Mouse (Mus musculus) layer of hippocampus, adult 11-12 months (tissue): ENCODE results near the gene Sele.

Experiments
- DNase-seq: peaks from one replicate; pipeline ENCODE4 v3.0.0; 2022; ENCODE audit warnings: low spot score

Gene Sele

GRCm38 (mm10) chr1:164073091-164073490 is 25.1 kb downstream of the Sele start:
- no peak for DNase-seq

- DNase-seq = no peak
Observed at GRCm38 (mm10) chr1:164073803-164074202, 25.8 kb downstream of the Sele start.

GRCm38 (mm10) chr1:164074606-164075140 is 26.6 kb downstream of the Sele start:
- no peak for DNase-seq

GRCm38 (mm10) chr1:164075416-164075815 is 27.4 kb downstream of the Sele start:
- no peak for DNase-seq

GRCm38 (mm10) chr1:164076441-164076840 is 28.4 kb downstream of the Sele start:
- DNase-seq = no peak

GRCm38 (mm10) chr1:164077031-164077430 is 29.0 kb downstream of the Sele start:
- DNase-seq = no peak

GRCm38 (mm10) chr1:164078323-164078741 is 30.3 kb downstream of the Sele start:
- DNase-seq = no peak

GRCm38 (mm10) chr1:164079091-164079490 is 31.1 kb downstream of the Sele start:
- DNase-seq = no peak

- no peak for DNase-seq
Observed at GRCm38 (mm10) chr1:164083046-164083445, 35.0 kb downstream of the Sele start.

GRCm38 (mm10) chr1:164086797-164087196 is 38.8 kb downstream of the Sele start:
- no peak for DNase-seq

GRCm38 (mm10) chr1:164087872-164088271 is 39.8 kb downstream of the Sele start:
- no peak for DNase-seq

GRCm38 (mm10) chr1:164096780-164097179 is 48.7 kb downstream of the Sele start:
- DNase-seq = no peak

- DNase-seq = no peak
Observed at GRCm38 (mm10) chr1:164097911-164098310, 49.9 kb downstream of the Sele start.

- DNase-seq = peak; percentile 32
Observed at GRCm38 (mm10) chr1:164098372-164098771, 50.3 kb downstream of the Sele start.
